Mouse (Mus musculus) liver, embryonic 14.5 days (tissue): ENCODE data around the gene Cchcr1.

ENCODE experiments used
- CTCF ChIP-seq: IDR thresholded peaks from 2 replicates; pipeline ENCODE4 v1.5.1; 2016; ENCODE audit warnings: antibody characterized with exemption, low read depth, control low read depth
- EP300 ChIP-seq: IDR thresholded peaks from 2 replicates; pipeline ENCODE4 v1.6.1; 2016; ENCODE audit warnings: antibody characterized with exemption, low read depth

GRCm38 (mm10) chr17:35507556-35508260, 9.2 kb upstream of the Cchcr1 start:
- TF ChIP-seq CTCF (no peak), EP300 (no peak)
